Mouse (Mus musculus): ENCODE data around the gene Lyg1.
A peak's percentile ranks its signal among the peaks of the same experiment; 100 is the strongest.
"Not testable (repeated sequence)": the region's sequence is repeated elsewhere in the genome, so short reads cannot be mapped to it uniquely, and the experiment has no call there.

Lyg1 gene

DNA sequence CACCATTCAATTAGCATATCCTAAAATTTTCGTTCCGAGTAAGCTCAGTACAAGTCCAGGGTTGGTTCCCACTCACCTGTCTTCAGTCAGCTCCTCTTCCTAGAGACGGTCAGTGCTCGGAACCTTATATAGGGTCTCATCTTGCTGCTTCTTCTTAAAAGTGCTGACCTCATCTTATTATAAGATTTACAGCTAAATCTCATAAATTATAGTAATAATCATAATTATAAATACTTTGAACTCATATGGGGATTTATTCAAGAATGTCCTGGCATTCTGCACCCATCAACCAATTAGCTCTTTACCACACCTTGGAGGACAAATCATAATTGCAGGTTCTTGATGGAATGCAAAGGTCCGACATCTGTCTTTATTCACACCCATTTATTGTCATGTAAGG lies at the start of gene Lyg1:
Gene Lyg1 (minus strand): TSS at position 101 of the 400 bp plus-strand sequence.
- DNase-seq = no peak

DNA sequence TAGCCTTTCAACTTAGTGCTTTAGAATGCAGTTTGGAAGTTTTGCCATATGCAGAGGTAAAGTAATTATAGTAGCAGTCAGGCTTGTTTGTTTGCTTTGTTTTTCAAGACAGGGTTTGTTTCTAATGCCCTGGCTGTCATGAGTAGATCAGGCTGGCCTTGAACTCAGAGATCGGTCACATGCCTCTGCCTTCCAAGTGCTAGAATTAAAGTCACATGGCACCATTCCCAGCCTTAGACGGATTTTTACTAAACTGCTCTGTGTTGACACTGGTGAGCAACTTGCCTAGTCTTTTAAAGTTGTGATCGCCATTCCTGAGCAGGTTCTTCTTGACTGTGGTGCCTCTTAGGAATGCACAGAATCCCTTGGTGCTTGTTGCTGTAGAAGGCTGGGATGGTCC lies 49.2 kb upstream of the Lyg1 start:
- DNase-seq = no peak

DNA sequence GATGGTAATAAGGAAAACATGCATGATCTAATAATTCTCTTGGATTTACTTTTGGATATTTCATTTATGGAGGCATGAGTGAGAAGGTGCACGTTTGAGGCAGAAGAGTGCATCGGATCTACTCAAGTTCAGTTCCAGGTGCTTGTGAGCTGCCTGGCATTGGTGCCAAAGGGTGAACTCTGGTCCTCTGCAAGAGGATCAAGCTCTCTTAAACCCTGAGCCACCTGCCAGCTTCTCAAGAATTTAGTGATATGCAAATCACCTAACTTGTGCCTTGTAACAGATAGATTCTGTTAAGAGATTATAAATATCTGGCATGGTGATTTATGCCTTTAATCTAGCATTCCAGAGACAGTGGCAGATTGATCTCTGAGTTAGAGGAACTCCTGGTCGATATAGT lies 45.5 kb upstream of the Lyg1 start:
- DNase-seq = no peak

DNA sequence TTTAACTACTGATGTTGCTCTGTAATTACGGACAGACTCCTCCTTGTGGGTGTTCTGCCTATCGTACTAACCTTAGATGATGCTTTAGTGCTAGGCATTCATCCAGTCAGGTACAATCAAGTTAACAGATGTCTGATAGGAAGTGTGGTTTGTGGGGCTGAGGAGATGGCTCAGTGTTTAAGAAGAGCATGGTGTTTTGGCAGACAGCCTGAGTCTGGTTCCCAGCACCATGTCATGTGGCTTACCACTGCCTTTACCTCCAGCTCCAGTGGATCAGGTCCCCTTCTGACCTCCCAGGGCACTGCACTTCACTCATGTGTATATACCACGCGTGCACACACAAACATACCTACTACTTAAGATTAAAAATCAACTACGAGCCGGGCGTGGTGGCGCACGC lies 44.4 kb upstream of the Lyg1 start:
- no peak for DNase-seq

DNA sequence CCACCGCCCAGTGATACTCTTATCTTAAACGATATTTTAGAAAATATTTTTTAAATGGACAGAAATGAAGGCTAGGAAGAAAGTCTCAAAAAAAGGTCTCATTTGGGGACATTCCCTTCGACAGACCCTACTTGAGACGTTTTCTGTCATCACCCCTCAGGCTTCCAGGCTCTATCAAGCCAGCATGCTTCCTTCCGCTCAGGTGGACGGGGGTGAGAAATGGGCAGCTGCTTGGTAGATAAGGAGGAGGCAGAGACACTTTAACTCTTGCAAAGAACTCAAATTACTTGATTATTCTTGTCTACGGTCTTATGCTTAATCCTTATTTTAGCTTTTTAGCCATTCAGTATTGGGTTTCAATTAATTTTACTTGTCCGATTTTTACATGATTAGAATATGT lies 43.3 kb upstream of the Lyg1 start:
- no peak for DNase-seq

DNA sequence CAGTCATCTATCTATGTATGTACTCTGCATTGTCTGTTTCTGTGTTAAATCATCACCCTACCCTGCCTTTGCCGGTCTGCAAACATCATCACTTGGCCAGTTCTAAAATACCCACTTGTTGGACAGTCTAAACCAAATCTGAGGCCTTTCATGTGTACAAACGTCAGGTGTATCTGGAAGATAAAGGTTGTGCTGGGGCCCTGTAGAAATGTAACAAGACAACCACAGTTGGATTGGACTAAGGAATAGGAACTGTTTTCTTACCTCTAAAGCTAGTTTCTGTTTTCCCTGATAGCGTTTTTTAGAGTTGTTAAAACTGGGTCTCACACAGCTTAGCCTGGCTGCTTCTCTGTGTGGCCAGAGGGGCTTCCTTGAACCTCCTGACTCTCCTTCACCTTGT lies 42.0 kb upstream of the Lyg1 start:
- no peak for DNase-seq

DNA sequence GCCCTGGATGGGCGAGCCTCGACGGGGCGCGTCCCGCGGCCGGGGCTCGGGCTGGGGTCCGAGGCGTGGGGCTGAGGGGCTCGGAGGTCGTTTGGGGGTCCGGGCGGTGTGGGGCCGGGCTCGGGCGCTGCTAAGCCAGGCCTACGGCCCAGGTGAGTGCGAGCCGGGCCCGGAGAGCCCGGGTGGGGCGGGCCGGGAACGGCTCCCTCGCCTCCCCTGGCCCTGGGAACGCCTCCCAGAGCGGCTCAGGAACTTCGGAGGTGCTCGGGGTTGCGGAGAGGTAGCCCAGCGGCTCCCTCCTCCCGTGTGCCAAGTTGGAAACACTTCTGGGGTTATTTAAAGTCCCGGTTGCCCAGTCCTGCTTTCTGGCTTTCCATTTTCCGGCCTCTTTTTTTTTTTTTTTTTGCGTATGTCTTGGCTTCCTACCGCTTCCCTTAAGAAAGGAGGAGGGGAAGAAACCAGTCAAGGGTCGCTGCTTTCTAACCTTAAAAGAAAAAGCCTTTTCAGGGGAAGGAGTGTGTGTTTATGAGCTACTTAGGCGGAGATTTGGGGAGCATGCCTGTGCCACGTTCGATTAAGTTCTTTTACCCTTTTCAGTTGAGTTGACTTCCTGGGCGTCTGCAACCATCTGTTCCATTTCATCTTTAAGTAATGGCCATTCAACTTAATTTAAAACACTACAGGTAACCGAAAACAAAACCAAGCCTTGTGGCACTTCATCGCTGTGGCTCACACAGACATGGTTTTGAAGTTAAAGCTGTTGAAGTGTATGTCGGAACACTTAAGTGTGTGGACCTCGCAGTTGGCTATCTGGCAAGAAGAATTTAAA lies 41.0 kb upstream of the Lyg1 start:
- no peak for DNase-seq

DNA sequence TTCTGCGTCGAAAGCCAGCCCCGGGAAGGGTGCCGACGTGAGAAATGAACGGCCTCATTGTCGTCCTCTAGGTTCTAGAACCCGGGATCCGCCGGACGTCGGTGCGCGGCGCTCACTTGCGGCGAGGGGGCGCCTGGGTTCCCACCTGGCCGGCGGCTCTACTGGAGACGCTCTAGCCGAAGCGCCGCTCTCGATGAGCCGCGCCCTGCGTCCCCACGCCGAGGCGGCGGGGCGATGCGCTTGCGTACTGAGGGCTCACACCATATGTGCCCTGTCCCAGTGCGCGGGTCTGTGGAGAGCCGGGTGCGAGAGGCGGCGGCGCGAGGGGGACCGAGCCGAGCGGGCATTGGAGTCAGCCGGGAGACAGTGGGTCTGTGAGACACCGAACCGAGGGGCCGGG lies 40.3 kb upstream of the Lyg1 start, which contains the start of the genes Txndc9 and Eif5b:
Gene Txndc9 (minus strand): TSS at position 27 of the 400 bp plus-strand sequence.
Gene Eif5b (plus strand): TSS at position 144 of the 400 bp plus-strand sequence.
- DNase-seq = peak; percentile 94

DNA sequence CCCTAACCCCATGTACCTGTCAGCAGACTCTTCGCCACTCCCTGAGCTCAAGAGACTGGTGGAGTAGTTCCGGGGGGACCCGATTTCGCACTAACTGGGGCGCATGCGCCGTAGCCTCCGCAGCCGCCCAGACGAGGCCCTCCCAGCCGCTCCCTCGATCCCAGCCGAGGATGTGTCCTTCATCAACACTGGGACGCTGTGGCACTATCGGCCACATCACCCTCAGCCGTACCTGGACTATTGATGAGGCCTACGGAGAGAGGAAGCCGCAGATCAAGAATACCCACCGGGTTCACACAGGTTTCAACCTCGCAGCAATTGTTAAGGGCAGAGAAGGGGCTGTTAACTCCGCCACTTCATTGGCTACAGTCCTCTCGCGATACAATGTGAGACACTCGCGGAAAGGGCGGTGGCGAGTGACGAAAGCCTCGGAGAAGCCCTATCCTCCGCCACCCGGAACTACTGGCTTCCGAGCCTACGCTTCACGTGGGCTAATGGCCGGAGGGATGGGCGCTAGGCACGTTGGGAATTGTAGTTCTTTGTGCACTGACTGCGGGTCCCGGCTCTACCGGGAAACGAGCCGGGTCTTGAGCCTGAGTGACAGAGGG lies 39.4 kb upstream of the Lyg1 start:
- peak; percentile 91 for DNase-seq

DNA sequence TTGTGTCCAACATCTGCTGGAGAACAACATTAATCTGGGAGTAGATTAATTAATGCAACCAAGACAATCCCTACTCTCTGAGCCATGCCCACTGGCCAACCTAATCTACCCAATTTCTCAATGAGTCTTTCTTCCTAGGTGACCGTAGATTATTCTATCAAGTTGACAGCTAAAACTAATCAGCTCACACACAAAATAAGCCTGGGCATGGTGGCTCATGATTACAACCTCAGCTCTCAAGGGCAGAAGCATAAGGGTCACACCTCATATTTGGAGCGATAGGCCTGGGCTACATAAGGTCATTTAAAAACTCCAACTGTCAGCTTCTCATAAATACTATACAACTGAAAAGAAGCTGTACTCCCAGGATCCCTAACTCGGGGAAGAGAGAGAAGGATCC lies 38.7 kb upstream of the Lyg1 start:
- DNase-seq = no peak

DNA sequence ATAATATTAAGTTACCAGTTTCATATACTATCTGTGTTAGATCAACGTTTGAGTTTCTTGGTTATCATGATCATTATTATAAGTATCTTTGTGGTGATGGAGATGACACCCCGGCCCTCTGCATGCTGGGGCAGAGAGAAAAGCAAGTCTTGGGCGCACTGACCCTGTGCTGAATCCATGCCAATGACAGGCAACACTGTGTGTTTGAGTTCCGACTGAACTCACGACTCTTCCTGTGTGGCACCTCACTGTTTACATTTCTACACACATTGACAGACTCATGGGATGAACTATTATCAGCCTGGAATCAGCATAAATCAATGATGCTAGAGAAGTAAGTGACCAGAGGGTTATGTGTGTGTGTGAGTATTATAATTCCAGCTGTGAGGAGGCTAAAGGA lies 30.3 kb upstream of the Lyg1 start:
- DNase-seq = no peak

DNA sequence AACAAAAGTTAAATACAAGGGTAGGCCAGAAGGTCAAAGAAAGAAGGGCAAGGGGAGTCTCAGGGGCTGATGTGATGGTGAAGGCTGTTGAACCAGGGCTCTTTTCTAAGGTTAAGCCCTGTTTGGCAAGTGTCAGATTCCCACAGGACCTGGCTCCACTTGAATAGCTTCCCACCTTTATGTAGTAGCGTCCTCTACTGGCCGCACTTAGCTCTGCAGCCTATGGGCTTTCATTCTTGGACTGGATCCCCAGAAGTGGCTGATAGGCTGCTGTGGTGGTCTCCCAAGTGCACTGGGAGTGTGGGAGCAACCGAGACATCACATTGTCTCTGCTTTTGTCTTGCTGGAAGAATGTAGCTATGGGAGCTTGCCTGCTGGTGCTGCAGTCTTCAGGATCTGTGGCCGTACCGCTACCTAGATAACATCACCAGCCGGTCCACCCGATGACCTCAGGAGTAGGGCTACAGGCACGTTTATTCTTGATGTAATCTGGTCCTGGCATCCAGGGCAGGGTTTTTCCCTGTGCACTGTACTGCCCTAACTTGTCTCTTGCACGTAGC lies 28.3 kb upstream of the Lyg1 start:
- peak; percentile 43 for DNase-seq

DNA sequence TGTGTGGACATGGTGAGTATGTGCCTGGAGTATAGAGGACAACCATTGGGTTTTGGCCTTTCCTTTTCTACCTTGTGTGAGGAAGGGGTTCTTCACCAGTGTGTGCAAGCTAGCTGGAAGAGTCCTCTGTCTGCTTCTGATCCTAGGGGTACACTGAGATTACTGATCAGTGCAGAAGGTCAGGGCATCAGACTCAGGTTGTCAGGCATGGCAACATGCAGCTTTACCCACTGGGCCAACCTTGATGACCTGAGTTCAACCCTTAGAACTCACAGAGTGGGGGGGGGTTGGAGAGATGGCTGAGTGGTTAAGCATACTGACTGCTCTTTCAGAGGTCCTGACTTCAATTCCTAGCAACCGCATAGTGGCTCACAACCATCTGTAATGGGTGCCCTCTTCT lies 26.8 kb upstream of the Lyg1 start:
- DNase-seq = no peak

DNA sequence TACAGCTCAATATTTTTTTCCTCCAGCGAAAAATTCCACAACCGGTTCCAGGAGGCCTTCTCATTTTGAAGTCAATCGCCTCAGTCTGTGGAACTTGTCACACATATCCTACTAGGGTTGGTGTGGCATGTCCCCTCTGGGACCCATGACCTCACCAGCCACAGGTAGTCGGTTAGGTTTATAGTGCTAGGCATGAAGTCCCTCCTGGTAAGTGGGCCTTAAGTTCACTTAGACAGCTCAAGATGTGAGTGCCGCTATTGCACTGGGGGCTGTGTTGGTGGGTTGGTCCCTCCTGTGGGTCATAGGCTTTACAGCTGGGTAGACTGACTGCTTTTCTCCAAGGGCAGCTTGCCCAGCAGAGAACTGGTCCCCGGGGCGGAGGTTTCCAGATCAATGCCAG lies 19.7 kb upstream of the Lyg1 start:
- DNase-seq = no peak

DNA sequence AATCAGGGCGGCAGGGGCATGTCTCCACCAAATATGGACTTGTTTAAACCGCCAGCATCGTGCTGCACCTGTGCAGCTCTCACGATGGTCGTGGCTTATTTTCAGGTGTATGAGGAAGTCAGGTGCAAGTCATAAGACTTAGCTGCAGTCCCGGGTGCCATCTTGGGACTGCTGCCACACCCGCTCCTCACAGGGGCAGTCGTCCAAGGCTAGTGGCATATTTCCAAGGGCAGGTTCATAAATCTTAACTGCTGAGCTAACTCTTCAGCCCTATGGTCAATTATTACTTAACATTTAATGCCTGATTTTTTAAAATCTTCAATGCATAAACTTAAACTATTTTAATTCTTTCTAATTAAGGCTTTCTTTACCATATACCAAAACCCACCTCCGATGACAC lies 19.1 kb upstream of the Lyg1 start:
- not testable (repeated sequence) for DNase-seq

DNA sequence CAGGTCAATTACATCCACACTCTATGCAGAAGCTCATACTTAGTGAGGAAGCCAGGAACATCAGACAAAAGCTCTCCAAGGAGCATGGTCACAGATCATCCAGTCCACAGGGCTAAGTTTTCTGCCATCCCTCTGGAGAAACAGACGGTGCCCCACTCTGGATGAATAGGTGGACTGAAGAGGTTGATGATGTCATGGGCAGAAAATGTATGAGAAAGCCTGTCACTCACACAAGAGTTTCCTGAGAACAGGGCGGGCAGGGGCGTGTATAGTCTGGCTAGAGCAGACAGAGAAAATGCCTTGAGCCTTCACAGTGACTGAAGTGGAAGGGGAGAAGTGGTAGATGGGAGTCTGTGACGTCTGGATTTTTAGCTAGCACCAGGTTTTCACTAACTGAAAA lies 14.0 kb upstream of the Lyg1 start:
- DNase-seq = no peak

DNA sequence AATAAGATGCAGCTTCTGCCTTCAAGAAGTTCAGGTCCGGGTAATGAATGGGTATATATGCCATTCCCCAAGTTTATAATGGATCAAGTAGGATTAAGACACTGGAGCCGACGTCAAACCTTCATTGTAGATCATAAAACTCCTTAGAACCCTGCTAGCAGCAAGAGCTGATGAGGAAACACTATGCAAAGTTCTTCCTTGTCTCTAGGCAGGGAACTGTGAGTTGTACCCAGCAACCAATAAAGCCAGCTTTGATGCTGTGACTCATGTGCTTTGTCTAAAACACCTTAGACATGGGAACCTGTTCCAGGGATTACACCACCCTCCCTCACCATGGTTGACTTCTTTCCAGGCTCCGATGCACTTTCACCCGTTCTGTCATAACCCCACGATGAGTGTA lies 11.2 kb upstream of the Lyg1 start:
- no peak for DNase-seq

DNA sequence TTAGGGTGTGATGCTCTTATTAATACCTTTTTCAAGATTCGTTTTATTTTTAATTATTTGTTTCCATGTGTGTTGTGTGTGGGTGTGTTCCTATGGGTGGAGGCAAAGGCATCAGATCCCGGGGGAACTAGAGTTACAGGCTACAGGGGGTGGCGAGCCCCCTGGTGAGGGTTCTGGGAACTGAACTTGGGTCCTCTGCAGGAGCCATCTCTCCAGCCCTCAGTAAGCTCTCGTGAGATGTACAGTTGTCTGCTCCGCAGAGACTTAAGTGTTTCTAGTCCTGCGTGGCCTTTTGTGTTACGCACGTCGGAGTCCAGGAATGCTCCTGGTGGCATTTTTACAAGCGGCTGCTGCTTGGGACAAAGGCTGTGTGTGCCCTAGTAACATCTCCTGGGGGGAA lies 8.0 kb upstream of the Lyg1 start:
- no peak for DNase-seq

DNA sequence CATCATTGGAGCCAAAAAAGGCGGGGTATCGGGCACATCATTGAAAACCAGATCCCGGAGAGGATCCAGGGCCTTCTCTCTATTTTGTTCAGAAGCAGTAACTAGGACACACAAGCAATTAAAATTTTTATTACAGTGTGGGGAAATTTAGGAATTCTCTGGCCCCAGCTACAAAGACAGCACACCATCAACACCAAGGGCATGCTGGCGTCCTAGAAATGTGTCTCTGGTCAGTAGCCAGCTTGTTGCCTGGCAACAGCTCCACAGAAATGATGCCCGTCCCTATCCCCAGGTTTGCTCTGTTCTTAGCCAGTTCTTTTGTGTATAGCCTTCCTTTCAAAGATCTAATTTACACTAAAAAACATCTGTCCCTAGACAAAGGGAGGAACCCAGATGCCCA lies 1.9 kb upstream of the Lyg1 start:
- peak; percentile 34 for DNase-seq

DNA sequence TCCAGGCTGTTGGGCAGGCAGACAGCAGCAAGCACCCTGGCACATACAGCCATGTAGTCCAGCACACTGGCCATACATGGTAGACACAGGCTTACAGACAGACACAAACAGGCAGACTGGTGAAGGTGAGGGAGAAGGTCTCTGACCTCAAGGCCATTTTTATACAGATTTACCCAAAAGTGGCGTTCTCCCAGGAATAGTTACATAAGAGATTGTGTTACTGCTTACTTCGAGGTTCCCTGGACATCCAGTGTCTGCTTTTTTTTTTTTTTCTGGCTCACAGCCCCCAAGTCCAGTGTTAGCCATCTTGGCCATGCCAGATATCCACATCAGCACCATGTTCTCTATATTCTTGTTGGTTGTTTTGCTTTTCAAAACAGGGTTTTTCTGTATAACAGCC lies 957 bp upstream of the Lyg1 start:
- DNase-seq = no peak

DNA sequence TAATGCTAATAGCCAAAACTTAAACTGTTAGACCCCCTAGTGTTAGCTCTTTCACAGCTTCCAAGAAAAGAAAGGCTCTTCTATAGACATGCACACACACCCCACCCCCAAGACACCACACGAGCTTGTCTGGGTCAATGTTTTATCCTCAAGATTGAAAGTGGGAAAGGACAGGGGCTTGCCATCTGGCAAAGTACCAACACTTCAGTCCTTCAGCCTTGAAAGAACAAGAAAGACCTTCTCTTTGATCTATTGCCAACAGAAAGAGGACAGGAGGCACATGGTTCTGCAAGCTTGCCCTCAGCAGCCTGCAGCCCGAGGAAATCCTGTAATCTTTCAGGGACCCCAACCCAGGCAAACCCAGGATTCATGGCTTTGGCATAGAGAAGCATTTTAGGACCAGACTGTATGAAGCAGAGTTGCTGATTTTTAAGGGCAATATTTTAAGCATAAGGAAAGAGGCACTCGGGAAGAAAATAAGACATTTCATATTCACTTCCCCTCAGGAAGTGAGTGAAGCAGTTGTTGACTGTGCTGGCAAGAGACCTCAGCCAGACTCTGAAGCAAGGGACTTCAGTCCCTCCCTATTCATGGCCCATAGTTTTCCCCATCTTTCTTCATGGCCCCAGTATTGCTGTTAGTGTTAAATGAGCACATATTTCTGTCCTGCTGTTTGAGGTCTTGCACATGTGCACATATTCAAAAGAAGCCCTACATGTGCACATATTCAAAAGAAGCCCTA lies 698 bp downstream of the Lyg1 start:
- DNase-seq = peak; percentile 7

DNA sequence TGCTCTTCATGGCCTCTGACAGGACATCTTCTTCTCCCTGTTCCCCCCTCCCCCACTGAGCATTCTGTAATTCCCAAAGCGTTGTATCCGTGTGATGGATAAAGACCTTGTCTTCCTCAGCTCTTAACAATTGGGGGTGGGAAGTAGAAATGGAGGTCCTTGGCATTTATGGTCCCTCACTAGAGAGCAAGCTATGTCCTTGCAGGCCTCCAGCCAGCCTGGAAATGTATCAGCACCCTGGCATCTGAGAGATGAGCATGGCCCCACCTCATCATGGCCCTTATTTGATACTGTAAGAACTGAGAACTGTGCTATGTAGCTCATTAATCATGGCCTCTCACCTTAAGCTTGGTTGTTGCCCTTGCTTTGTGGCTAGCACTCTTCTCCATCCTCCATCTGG lies 2.3 kb downstream of the Lyg1 start:
- DNase-seq = no peak

DNA sequence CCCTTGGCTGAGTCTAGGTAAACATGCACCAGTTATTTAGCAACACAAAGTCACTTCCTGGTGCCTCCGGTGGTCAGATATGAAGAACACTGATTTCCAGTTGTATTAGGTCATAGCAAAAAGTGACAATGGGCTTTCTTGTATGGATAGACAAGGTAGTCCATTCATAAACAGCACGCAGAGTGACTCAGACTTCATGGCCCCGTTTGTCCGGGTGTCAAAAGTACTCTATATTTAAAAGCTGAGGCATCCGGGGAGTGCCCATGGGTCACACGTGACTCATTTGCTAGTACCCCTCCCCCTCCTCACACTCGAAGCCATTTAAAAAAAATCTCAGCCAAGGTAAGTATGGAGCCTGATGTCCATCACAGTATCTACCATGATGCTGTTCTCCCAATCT lies 2.8 kb downstream of the Lyg1 start:
- no peak for DNase-seq

DNA sequence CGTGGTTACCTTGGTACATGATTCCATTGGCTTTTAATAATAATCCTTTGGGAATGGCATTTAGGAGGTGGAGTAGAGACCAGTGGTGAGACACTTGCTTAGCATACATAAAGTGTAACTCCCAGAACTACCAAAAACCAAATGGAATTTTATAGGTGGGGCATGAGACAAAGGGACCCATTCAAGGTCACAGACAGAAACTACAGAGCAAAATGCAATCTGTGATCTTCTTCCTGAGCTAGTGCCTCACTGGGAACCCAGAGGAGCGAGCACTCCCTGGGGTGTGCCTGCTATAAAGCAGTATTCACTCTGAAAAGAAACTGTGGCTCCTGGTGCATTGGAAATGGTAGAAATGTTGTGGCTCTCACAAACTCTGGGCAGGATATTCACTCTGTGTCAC lies 8.7 kb downstream of the Lyg1 start:
- DNase-seq = no peak
